Mouse (Mus musculus) lung, postnatal 0 days (tissue): ENCODE measurements around the gene Kbtbd13. TPM values are rescaled to one million over a fixed set of nuclear protein-coding genes. Genes with fewer than 3 reads are reported as not detected.

Experiments
- ATAC-seq: fragments of 200-750 bp; cut with Nextera tagmentation; 2 replicates; pipeline ENCODE4 v1.8.0; 2017; ENCODE audit warnings: moderate library complexity
- DNase-seq: peaks from one replicate; pipeline ENCODE4 v3.0.0-alpha.2; 2016; ENCODE audit warnings: low spot score
- H3K27ac ChIP-seq: fragments of 300-500 bp; sonication (generic); 2 replicates; pipeline ENCODE4 v1.5.1; 2014; ENCODE audit warnings: antibody characterized with exemption, mild to moderate bottlenecking, low read length, mixed read lengths
- H3K27me3 ChIP-seq: fragments of 300-500 bp; sonication (generic); replicated peaks from 2 replicates; pipeline ENCODE4 v1.6.1; 2014; ENCODE audit warnings: low read length, mixed read lengths; ENCODE audit not compliant: insufficient read depth
- H3K36me3 ChIP-seq: fragments of 300-500 bp; sonication (generic); 2 replicates; pipeline ENCODE4 v1.6.1; 2014; ENCODE audit warnings: low read length, mixed read lengths; ENCODE audit not compliant: insufficient read depth
- H3K4me1 ChIP-seq: fragments of 300-500 bp; sonication (generic); 2 replicates; pipeline ENCODE4 v1.6.1; 2014; ENCODE audit warnings: antibody characterized with exemption, low read depth, low read length, mixed read lengths; ENCODE audit not compliant: insufficient read depth
- H3K4me2 ChIP-seq: fragments of 300-500 bp; sonication (generic); replicated peaks from 2 replicates; pipeline ENCODE4 v1.6.1; 2014; ENCODE audit warnings: low read depth, mild to moderate bottlenecking, low read length, moderate library complexity, mixed read lengths
- H3K4me3 ChIP-seq: fragments of 300-500 bp; sonication (generic); 2 replicates; pipeline ENCODE4 v1.5.1; 2014; ENCODE audit warnings: low read depth, low read length
- H3K9ac ChIP-seq: fragments of 300-500 bp; sonication (generic); replicated peaks from 2 replicates; pipeline ENCODE4 v1.6.1; 2014; ENCODE audit warnings: low read depth, mild to moderate bottlenecking
- H3K9me3 ChIP-seq: fragments of 300-500 bp; sonication (generic); 2 replicates; pipeline ENCODE4 v1.6.1; 2016; ENCODE audit warnings: low read length, mixed read lengths
- CTCF ChIP-seq: IDR thresholded peaks from 2 replicates; pipeline ENCODE4 v1.5.1; 2016; ENCODE audit warnings: antibody characterized with exemption, mild to moderate bottlenecking
- EP300 ChIP-seq: IDR thresholded peaks from 2 replicates; pipeline ENCODE4 v1.6.1; 2016; ENCODE audit warnings: antibody characterized with exemption, mild to moderate bottlenecking, control low read depth
- WGBS: fragments of 180-500 bp; shearing (Covaris S2); extraction: QIAGEN DNeasy Blood & Tissue Kit; methylation state at CpG from one replicate; pipeline ENCODE4 v1.1.7; 2014; 5-methylcytosine and 5-hydroxymethylcytosine counted together
- polyA plus RNA-seq: library from polyadenylated mRNA; unstranded; fragments of >200 nt; fragmentation: Nextera tagmentation; extraction: Ambion mirVana; gene quantifications from 2 replicates; pipeline ENCODE4 v1.2.1, GENCODE M21; 2015

Kbtbd13 gene
- polyA plus RNA-seq, 1 experiment from 2014 or later = 2.9 TPM

- DNase-seq = no peak
- Histone ChIP-seq H3K4me2 (no peak overlapping the region), H3K36me3 (no peaks in the 10 kb centered on the region; the same call in 1 of the 2 replicates), H3K9me3 (no peaks in the 10 kb centered on the region), H3K27ac (no peak overlapping the region), H3K4me3 (no peak overlapping the region), H3K9ac (no peak overlapping the region), H3K4me1 (peaks cover 5% of the 10 kb centered on the region; the same call in 1 of the 2 replicates), H3K27me3 (no peaks in the 10 kb centered on the region)
- TF ChIP-seq EP300 (no peak), CTCF (no peak)
- whole genome bisulfite sequencing = 50% methylated on average over 3 of the region's 3 CpGs
- ATAC-seq = no peak
Measured at GRCm38 (mm10) chr9:65411326-65411725, 19.9 kb upstream of the Kbtbd13 start.

- ATAC-seq (no peak), DNase-seq (no peak)
- Histone ChIP-seq H3K4me3 (no peak overlapping the region), H3K9me3 (no peaks in the 10 kb centered on the region), H3K4me1 (peaks cover 5% of the 10 kb centered on the region; the same call in 1 of the 2 replicates), H3K4me2 (no peak overlapping the region), H3K27ac (peak overlapping the region; percentile 38; the same call in 1 of the 2 replicates), H3K27me3 (no peaks in the 10 kb centered on the region), H3K9ac (no peak overlapping the region), H3K36me3 (no peaks in the 10 kb centered on the region; the same call in 1 of the 2 replicates)
- TF ChIP-seq EP300 (no peak), CTCF (no peak)
- WGBS = 65% methylated on average over 8 of the region's 8 CpGs
Measured at GRCm38 (mm10) chr9:65410378-65410777, 18.9 kb upstream of the Kbtbd13 start.

- no peak overlapping the region for H3K9ac ChIP-seq
- no peak overlapping the region for H3K4me3 ChIP-seq
- H3K4me1 ChIP-seq = peaks cover 11% of the 10 kb centered on the region
- ATAC-seq (peak; percentile 92), DNase-seq (peak; percentile 96)
- H3K9me3 ChIP-seq = no peaks in the 10 kb centered on the region
- WGBS = 30% methylated on average over 5 of the region's 5 CpGs
- H3K4me2 ChIP-seq = no peak overlapping the region
- peak overlapping the region; percentile 73 for H3K27ac ChIP-seq
- TF ChIP-seq CTCF (0 out of 2 replicates have a peak, but pooled peaks have one; percentile 5), EP300 (peak; percentile 95)
- no peaks in the 10 kb centered on the region for H3K27me3 ChIP-seq
- H3K36me3 ChIP-seq = no peaks in the 10 kb centered on the region; the same call in 1 of the 2 replicates
Measured at GRCm38 (mm10) chr9:65408871-65409295, 17.4 kb upstream of the Kbtbd13 start.

- DNase-seq (no peak), ATAC-seq (no peak)
- Histone ChIP-seq H3K9me3 (no peaks in the 10 kb centered on the region), H3K4me2 (no peak overlapping the region), H3K27me3 (no peaks in the 10 kb centered on the region), H3K4me1 (peaks cover 13% of the 10 kb centered on the region), H3K36me3 (no peaks in the 10 kb centered on the region; the same call in 1 of the 2 replicates), H3K27ac (peak overlapping the region; percentile 71; the same call in 1 of the 2 replicates), H3K4me3 (no peak overlapping the region), H3K9ac (no peak overlapping the region)
- 61% methylated on average over 3 of the region's 3 CpGs for WGBS
- no peak for TF ChIP-seq CTCF
- no peak for TF ChIP-seq EP300
Measured at GRCm38 (mm10) chr9:65407861-65408260, 16.4 kb upstream of the Kbtbd13 start.

- ATAC-seq = no peak
- Histone ChIP-seq H3K27me3 (no peaks in the 10 kb centered on the region), H3K36me3 (no peaks in the 10 kb centered on the region; the same call in 1 of the 2 replicates), H3K27ac (peak overlapping the region; percentile 71; the same call in 1 of the 2 replicates), H3K4me1 (peaks cover 13% of the 10 kb centered on the region), H3K9ac (no peak overlapping the region), H3K9me3 (no peaks in the 10 kb centered on the region), H3K4me3 (no peak overlapping the region), H3K4me2 (no peak overlapping the region)
- WGBS = 78% methylated on average over 5 of the region's 5 CpGs
- TF ChIP-seq EP300 (no peak), CTCF (no peak)
- DNase-seq = no peak
Measured at GRCm38 (mm10) chr9:65407327-65407726, 15.9 kb upstream of the Kbtbd13 start.

- Histone ChIP-seq H3K27me3 (no peaks in the 10 kb centered on the region), H3K9ac (no peak overlapping the region), H3K9me3 (no peaks in the 10 kb centered on the region), H3K4me3 (no peak overlapping the region), H3K27ac (peak overlapping the region; percentile 85), H3K4me1 (peaks cover 13% of the 10 kb centered on the region), H3K4me2 (no peak overlapping the region), H3K36me3 (no peaks in the 10 kb centered on the region)
- DNase-seq (peak; percentile 56), ATAC-seq (no peak)
- TF ChIP-seq CTCF (no peak), EP300 (peak; percentile 30; the same call in 1 of the 2 replicates)
- 46% methylated on average over 2 of the region's 2 CpGs for WGBS
Measured at GRCm38 (mm10) chr9:65405184-65405449, 13.7 kb upstream of the Kbtbd13 start.
